Comparison of ENCODE assay signal across 7 mouse cellular contexts in the genomic region with DNA sequence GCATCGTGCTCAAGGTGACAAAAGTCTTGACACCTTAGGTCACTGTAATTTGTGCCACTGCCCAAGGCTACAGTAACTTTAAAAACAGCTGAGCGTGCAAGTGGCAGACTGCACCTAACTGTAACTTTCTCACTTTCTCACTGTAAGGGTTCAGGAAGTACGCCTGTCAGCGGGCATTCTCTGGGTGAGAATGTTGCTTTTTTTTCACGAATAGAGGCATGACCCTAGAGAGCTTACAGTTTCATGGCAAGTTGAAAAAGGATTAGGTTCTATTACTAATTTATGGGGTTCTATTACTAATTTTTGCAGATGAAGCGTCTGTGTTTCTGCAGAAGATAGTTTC. TPM values are rescaled to one million over a fixed set of nuclear protein-coding genes. Genes with fewer than 3 reads are reported as not detected.
DNase-seq lines count a peak whose midpoint lies in the region; ATAC-seq and TF ChIP-seq lines count a peak whose summit lies in the region.

No protein-coding gene starts in this region.

- DNase-seq in thymus, adult 2 months = no peak
- no peak for DNase-seq in thymus, postnatal 25 days
- no peak for DNase-seq in forebrain, embryonic 14.5 days (ENCODE audit: low spot score)
- no peak for DNase-seq in adrenal gland, adult 8-10 months
- DNase-seq in kidney, postnatal 14 days = no peak
- DNase-seq in adrenal gland, adult 2 months = no peak

- H3K4me2 ChIP-seq in forebrain, embryonic 14.5 days (ENCODE audit: low read length) = peak overlapping the region; percentile 72
- peak overlapping the region; percentile 66 for H3K4me2 ChIP-seq in liver, embryonic 15.5 days

- no peak for TF ChIP-seq POLR2A in thymus, adult 2 months (IDR thresholded peaks at IDR 0.05; ENCODE audit: control insufficient read depth, extremely low read depth, insufficient read depth, low read length, poor library complexity)

- ATAC-seq in forebrain, embryonic 14.5 days = no peak
- peak; percentile 10 for ATAC-seq in liver, embryonic 15.5 days (ENCODE audit: insufficient read depth)

- no peaks in the 10 kb centered on the region for H3K27me3 ChIP-seq in thymus, adult 2 months (ENCODE audit: control insufficient read depth, insufficient read depth, low read length)
- H3K27me3 ChIP-seq in forebrain, embryonic 14.5 days (replicated peaks; ENCODE audit: control insufficient read depth, insufficient read depth, low read length) = no peaks in the 10 kb centered on the region
- no peaks in the 10 kb centered on the region for H3K27me3 ChIP-seq in liver, embryonic 15.5 days

- under 1% methylated on average over 6 of the region's 6 CpGs for WGBS in thymus, adult 2 months
- WGBS in forebrain, embryonic 14.5 days = 4% methylated on average over 6 of the region's 6 CpGs
- WGBS in liver, embryonic 15.5 days (ENCODE audit: insufficient replicate concordance) = 2% methylated on average over 6 of the region's 6 CpGs

- TF ChIP-seq CTCF in thymus, adult 2 months (IDR thresholded peaks at IDR 0.05; ENCODE audit: borderline replicate concordance, control insufficient read depth, extremely low read depth, insufficient read depth, low read length, poor library complexity) = no peak

- H3K27ac ChIP-seq in thymus, adult 2 months (ENCODE audit: control insufficient read depth, insufficient read depth, low read length) = peak overlapping the region; percentile 32
- no peak overlapping the region; the same call in 1 of the 2 replicates for H3K27ac ChIP-seq in forebrain, embryonic 14.5 days (ENCODE audit: low read depth, low read length)
- H3K27ac ChIP-seq in liver, embryonic 15.5 days (replicated peaks) = peak overlapping the region; percentile 93

- peak overlapping the region; percentile 65 for H3K4me3 ChIP-seq in thymus, adult 2 months (ENCODE audit: control insufficient read depth, insufficient read depth, low read length)
- peak overlapping the region; percentile 88 for H3K4me3 ChIP-seq in forebrain, embryonic 14.5 days (ENCODE audit: low read depth, low read length)
- H3K4me3 ChIP-seq in liver, embryonic 15.5 days (replicated peaks) = peak overlapping the region; percentile 98

- H3K9ac ChIP-seq in forebrain, embryonic 14.5 days (ENCODE audit: low read length) = peak overlapping the region; percentile 78
- H3K9ac ChIP-seq in liver, embryonic 15.5 days = peak overlapping the region; percentile 93

- no peaks in the 10 kb centered on the region for H3K36me3 ChIP-seq in thymus, adult 2 months (ENCODE audit: control insufficient read depth, insufficient read depth, low read length)
- no peaks in the 10 kb centered on the region for H3K36me3 ChIP-seq in forebrain, embryonic 14.5 days (ENCODE audit: control insufficient read depth, insufficient read depth, low read length)
- H3K36me3 ChIP-seq in liver, embryonic 15.5 days (replicated peaks) = peaks cover 16% of the 10 kb centered on the region

- no peaks in the 10 kb centered on the region for H3K9me3 ChIP-seq in forebrain, embryonic 14.5 days (replicated peaks; ENCODE audit: control insufficient read depth, low read length)
- H3K9me3 ChIP-seq in liver, embryonic 15.5 days (replicated peaks) = no peaks in the 10 kb centered on the region

- H3K4me1 ChIP-seq in thymus, adult 2 months (replicated peaks; ENCODE audit: control insufficient read depth, insufficient read depth, low read length) = 0 out of 2 replicates have a peak, but pooled peaks cover 8% of the 10 kb centered on the region
- H3K4me1 ChIP-seq in forebrain, embryonic 14.5 days (ENCODE audit: control insufficient read depth, insufficient read depth, low read length) = 0 out of 2 replicates have a peak, but pooled peaks cover 2% of the 10 kb centered on the region
- peaks cover 42% of the 10 kb centered on the region for H3K4me1 ChIP-seq in liver, embryonic 15.5 days (replicated peaks)

RNA-seq across cellular contexts. Expression of a gene that starts 0.7 kb away (rescaled TPM):
- polyA plus RNA-seq in thymus, adult 2 months (2012; rRNA removed) = 50.0 and 53.2 TPM in 2 replicates
- polyA plus RNA-seq in forebrain, embryonic 14.5 days (2014; fragmentation: Nextera tagmentation; extraction: Ambion mirVana) = 15.8 and 17.1 TPM in 2 replicates
- polyA plus RNA-seq in liver, embryonic 15.5 days (2015; fragmentation: Nextera tagmentation; extraction: Ambion mirVana) = 65.6 and 65.9 TPM in 2 replicates
- total RNA-seq in adrenal gland, adult 8-10 months (2022) = 10 to 100 TPM; 25.6 to 36.4 (median 30.2) TPM
- 10 to 100 TPM; 21.4 to 24.7 TPM for total RNA-seq in adrenal gland, adult 2 months (2021)
- polyA plus RNA-seq in adrenal gland, adult 2 months (2012; rRNA removed) = 13.5 and 16.6 TPM in 2 replicates

RNA-seq across cellular contexts. Expression of a gene that starts 10.8 kb away (rescaled TPM):
- polyA plus RNA-seq in thymus, adult 2 months (2012; rRNA removed) = 1.2 and 1.4 TPM in 2 replicates
- polyA plus RNA-seq in forebrain, embryonic 14.5 days (2014; fragmentation: Nextera tagmentation; extraction: Ambion mirVana) = not detected in 2 replicates
- polyA plus RNA-seq in liver, embryonic 15.5 days (2015; fragmentation: Nextera tagmentation; extraction: Ambion mirVana) = 0.03 TPM in 1 of 2 replicates, not detected in the other
- total RNA-seq in adrenal gland, adult 8-10 months (2022) = under 1 TPM in 2 of 4 experiments, not detected in 2; 0.75 to 0.87 TPM
- total RNA-seq in adrenal gland, adult 2 months (2021) = 1 to 10 TPM in 1 of 2 experiments, not detected in 1; 1.4 TPM
- 0.31 TPM in 1 of 2 replicates, not detected in the other for polyA plus RNA-seq in adrenal gland, adult 2 months (2012; rRNA removed)
